Mouse (Mus musculus): Measurements from ENCODE around the gene Nek1. TPM values are rescaled to one million over a fixed set of nuclear protein-coding genes. Genes with fewer than 3 reads are reported as not detected.

Nek1 gene
- total and polyA plus RNA-seq, 3 experiments = 4.0 to 10.5 (median 9.3) TPM

DNA sequence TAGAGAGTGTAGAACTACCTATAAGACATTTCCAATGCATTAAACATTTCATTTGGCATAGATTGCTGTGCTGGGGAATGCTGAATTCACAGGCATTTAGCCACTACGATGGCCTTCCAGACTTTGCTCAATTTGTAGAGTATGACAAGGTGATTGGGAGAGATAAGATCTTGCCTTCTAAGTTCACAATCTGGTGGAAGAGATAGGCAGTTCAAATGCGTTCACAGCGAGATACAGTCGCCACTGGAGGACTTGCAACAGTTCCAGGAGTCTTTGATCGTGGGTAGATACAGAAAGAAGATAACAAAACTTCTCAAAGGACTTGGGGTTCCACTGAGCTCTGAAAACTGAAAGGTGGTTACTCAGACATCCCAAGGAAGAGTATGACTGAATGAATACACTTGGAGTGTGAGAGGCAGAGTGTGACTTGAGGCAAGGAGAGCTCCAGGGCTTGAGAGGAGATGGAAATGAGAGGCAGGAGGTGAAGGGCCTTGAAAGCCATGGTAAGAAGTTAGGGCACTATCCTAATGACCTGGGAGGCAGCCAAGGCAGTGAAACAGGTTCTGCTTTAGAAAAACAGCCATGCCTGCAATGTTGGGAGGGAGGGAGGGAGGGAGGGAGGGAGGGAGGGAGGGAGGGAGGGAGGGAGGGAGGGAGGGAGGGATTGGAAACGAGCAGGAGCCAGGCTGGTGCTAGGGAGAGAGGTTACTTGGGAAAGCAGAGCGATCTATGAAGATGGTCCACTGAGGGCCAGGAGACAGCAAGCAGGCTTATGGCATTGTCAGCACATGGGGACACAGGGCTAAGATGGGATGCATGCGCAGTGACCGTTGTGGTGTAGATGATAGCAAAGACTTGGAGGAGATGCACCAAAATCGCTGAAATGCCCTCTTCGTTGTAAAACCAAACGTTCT lies 184.9 kb downstream of the Nek1 start:
- no peak overlapping the region for H3K27ac ChIP-seq

DNA sequence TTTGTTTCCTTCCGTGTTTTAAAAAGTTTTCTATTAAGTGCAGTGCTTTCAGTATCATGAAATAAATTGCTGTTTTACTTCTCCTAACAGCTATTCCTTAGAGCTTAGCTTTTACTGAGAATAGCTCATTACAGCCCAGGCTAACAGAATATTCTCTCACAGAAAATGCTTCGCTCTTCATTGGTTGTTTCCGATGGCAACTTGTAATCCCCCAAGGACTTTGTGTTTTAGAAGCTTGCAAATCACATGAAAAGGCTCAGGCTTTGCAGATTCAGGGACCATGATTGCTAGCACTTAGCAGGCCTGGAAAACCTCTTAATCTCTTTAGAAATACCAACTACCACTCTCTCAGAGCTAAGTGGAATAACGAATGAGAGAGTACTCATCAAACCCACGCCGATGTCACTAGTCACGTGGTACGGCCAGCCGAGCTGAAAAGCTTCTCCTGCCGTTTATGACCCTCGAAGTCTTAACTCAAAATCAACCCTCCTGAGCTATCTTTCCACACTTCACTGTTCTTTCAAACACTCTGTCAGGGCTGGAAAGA lies 185.7 kb downstream of the Nek1 start:
- no peaks in the 10 kb centered on the region; the same call in 1 of the 2 replicates for H3K4me1 ChIP-seq (ENCODE audit: control insufficient read depth, insufficient read depth, low read length)
- H3K4me3 ChIP-seq = no peak overlapping the region
- H3K27me3 ChIP-seq (ENCODE audit: control insufficient read depth, insufficient read depth, low read length) = no peaks in the 10 kb centered on the region
- H3K9ac ChIP-seq (ENCODE audit: low read depth, low read length) = no peak overlapping the region
- intact Hi-C loops (cut with DNase I) = no loop called here
- no peak overlapping the region for H3K27ac ChIP-seq
- no peaks in the 10 kb centered on the region for H3K79me2 ChIP-seq (replicated peaks; ENCODE audit: control insufficient read depth, insufficient read depth, low read length)
- no peak for DNase-seq
- WGBS = 74% methylated on average over 11 of the region's 11 CpGs
- no peaks in the 10 kb centered on the region for H3K36me3 ChIP-seq (ENCODE audit: control insufficient read depth, insufficient read depth, low read length)
- TF ChIP-seq POLR2A (IDR thresholded peaks at IDR 0.05; ENCODE audit: insufficient read depth, low read depth, low read length) (no peak), CTCF (IDR thresholded peaks at IDR 0.05) (no peak), EP300 (IDR thresholded peaks at IDR 0.05; ENCODE audit: insufficient read depth, low read depth, low read length) (no peak)

More for the DNA sequence above, 184.9 kb downstream of the Nek1 start:
- Histone ChIP-seq H3K79me2 (replicated peaks; ENCODE audit: control insufficient read depth, insufficient read depth, low read length) (no peaks in the 10 kb centered on the region), H3K36me3 (ENCODE audit: control insufficient read depth, insufficient read depth, low read length) (no peaks in the 10 kb centered on the region), H3K4me3 (no peak overlapping the region), H3K27me3 (ENCODE audit: control insufficient read depth, insufficient read depth, low read length) (no peaks in the 10 kb centered on the region), H3K9ac (ENCODE audit: low read depth, low read length) (no peak overlapping the region), H3K4me1 (ENCODE audit: control insufficient read depth, insufficient read depth, low read length) (no peaks in the 10 kb centered on the region; the same call in 1 of the 2 replicates)
- WGBS = 63% methylated on average over 12 of the region's 12 CpGs
- TF ChIP-seq CTCF (IDR thresholded peaks at IDR 0.05) (no peak), POLR2A (IDR thresholded peaks at IDR 0.05; ENCODE audit: insufficient read depth, low read depth, low read length) (no peak), EP300 (IDR thresholded peaks at IDR 0.05; ENCODE audit: insufficient read depth, low read depth, low read length) (no peak)
- intact Hi-C loops (cut with DNase I) = no loop called here
- no peak for DNase-seq

Other genes starting within 250 kb of the Nek1 start
- 10 to 100 TPM; 15.5 to 16.0 TPM for gene Hpf1, start 102.8 kb upstream of the Nek1 start, total RNA-seq (2021)
- 7.8 and 15.2 TPM in 2 replicates for gene Hpf1, start 102.8 kb upstream of the Nek1 start, polyA plus RNA-seq (2012; rRNA removed)
- 10 to 100 TPM; 27.6 to 33.6 TPM for gene Clcn3, start 9.9 kb upstream of the Nek1 start, total RNA-seq (2021)
- gene Clcn3, start 9.9 kb upstream of the Nek1 start, polyA plus RNA-seq (2012; rRNA removed) = 10.1 and 21.7 TPM in 2 replicates
- 1 to 10 TPM; 4.8 to 4.9 TPM for gene Sh3rf1, start 230.7 kb downstream of the Nek1 start, total RNA-seq (2021)
- 3.1 and 4.2 TPM in 2 replicates for gene Sh3rf1, start 230.7 kb downstream of the Nek1 start, polyA plus RNA-seq (2012; rRNA removed)

Measured in heart, adult 2 months (tissue).